Mouse (Mus musculus) layer of hippocampus, postnatal 36 days (tissue): Measurements from ENCODE around the gene Gm20605. TPM values are rescaled to one million over a fixed set of nuclear protein-coding genes. Genes with fewer than 3 reads are reported as not detected.

ENCODE experiments used
- DNase-seq, 2 experiments: peaks; one replicate each; pipeline ENCODE4 v3.0.0; 2022
- total RNA-seq, 2 experiments: library from RNA; stranded (reverse); gene quantifications; 2 replicates each; pipeline ENCODE4 v1.2.3; 2021

The Gm20605 gene
- 10 to 100 TPM; 18.6 to 23.9 TPM for total RNA-seq

DNA sequence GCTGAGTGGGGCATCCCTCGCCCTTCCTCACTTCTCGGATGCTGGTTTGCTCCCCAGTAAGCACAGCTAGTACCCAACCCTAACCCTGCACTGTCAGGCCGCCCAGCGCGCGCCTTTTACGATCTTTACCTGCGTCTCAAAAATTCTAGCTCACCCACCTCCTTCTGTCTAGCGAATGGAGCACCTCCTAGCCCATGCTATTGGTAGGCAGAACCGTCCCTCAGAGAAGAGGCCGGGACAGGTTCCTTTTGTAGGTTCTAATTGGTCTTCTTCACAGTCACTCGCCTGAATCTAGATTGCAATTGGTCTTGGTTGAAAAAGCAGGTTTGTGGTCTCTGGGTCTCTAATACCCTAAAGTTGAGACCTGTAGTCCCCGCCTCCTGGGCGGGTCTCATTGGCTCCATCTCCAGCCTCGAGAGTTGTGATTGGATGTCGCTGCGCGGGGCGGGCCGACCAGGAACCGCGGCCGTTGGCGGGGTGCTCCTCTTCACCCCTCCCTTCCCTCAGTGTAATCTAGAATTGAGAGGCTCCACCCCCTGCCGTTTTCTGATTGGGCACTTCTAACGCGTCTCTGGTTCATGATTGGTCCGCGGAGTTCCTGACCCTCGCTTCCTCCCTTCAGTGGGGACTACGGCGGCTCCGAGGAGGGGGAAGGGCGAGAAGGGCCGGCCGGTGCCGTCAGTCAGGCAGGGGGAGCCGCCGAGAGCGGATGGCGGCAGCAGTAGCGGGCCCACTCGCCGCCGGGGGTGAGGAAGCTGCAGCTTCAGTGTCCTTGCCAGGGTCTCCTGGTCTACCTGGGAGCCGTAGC lies at the start of gene Gm20605, which contains the start of the genes Fbxo24 and Lrch4:
Gene Gm20605 (plus strand): TSS at position 678 of the 808 bp plus-strand sequence.
Gene Fbxo24 (minus strand): TSS at position 505 of the 808 bp plus-strand sequence.
Gene Lrch4 (plus strand): TSS at position 624 of the 808 bp plus-strand sequence.
- peak; percentile 98 for DNase-seq

DNA sequence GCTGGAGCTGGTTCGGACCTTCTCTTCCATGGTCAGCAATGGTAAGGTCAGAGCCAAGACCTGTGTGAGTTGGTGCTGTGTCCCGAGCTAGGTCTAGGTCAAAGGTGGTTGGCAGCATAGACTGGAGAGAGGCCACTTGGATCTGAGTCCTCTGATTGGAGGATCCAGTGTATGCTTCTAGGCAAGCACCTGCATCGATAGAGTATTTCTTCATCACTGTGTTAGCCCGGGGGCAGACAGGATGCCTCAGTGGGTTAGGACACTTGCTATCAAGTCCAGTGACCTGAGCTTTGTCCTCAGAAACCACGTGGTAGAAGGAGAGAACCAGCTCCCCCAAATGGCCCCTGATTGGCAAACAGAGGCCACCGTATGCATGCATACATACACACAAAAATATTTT lies 48.7 kb upstream of the Gm20605 start:
- DNase-seq: no peak

DNA sequence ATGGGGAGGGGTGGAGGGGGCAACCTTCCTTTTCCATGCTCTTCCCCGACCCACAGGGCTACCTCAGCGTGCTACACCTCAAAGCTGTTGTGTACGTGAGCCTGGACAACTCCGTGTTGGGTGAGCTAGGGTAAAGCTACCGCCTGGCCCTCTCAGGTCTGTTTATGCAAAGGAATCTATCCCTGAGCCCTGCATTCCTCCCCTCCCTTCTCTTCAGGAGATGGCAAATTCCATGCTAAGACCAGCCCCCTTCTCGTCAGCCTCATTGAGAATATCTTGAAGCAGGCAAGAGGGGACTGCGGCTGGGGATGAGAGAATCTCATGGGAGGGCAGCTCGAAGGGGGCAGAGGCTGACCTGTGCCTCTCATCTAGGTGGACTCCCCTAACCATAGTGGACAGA lies 46.3 kb upstream of the Gm20605 start:
- no peak for DNase-seq

DNA sequence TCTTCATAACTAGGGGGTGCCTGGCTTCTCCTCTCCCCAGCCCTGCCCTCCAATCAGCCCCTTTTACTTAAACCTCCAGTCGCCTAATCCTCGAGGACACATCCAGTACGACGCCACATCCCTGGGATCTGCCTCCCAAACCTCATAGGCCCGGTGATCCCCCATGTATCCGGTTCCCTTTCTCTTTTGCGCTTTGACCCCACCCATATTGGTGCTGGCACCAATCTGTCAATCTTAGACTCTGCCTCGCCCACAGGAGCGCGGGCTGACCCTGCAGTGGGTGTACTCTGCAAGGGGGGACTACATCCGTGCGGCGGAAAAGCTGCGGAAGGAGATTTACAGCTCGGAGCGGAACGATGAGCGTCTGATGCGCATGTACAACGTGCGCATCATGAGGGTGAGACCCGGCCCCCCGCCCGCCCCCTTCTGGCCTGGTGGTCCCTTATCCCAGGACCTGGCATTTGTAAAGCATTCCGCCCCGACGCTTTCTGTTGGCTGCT lies 45.3 kb upstream of the Gm20605 start:
- DNase-seq: peak; percentile 55 to 58

DNA sequence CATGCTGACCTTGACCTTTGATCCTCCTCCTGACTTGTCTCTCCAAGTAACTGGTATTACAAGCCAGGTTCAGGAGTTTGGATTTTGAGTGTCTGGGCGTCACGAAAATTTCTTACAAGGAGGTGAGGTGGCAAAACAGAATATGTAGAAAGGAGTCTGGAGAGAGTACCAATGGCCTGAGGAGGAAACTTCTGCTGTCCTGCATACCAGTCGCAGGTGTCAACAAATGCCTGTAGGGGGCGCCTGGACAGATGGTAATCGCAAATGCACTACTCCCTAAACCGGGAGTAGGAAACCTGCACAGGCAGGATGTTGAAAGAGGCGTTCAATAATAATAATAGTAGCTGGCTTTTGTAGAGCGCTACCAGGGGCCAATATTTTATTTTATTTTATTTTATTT lies 44.0 kb upstream of the Gm20605 start:
- peak; percentile 54 to 55 for DNase-seq

DNA sequence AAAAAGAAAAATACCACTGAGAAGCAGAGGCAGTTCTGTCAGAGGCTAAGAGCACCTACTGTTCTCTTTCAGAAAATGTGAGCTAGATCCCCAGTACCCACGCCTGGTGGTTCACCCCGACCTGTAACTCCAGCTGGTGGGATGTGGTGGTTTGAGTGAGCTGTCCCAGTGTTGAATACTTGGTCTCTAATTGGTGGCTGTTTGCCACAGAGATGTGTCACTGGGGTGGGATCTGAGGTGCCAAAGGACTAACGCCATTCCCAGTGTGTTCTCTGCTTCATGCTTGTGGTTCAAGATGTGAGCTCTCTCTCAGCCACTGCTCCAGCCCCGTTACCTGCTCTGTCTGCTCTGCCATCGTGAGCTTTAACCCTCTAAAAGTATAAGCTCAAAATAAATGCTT lies 38.5 kb upstream of the Gm20605 start:
- DNase-seq: no peak

DNA sequence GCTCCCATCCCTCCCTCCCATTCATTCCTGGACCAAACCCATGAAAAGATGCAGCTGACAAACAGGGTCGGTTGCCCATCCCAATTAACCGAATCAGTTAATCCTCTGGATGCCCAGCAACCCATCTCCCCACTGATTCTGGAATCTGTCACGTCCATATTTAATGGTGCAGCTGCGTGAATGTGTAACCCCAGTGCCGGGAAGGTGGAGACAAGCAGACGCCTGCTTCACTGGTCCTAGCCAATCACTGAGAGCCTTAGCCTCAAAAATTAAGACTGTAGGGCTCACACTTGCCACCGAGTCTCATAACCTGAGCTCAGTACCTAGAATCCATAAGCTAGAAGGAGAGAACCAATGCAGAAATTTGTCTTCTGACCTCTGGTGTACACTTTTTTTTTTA lies 33.1 kb upstream of the Gm20605 start:
- DNase-seq: no peak

DNA sequence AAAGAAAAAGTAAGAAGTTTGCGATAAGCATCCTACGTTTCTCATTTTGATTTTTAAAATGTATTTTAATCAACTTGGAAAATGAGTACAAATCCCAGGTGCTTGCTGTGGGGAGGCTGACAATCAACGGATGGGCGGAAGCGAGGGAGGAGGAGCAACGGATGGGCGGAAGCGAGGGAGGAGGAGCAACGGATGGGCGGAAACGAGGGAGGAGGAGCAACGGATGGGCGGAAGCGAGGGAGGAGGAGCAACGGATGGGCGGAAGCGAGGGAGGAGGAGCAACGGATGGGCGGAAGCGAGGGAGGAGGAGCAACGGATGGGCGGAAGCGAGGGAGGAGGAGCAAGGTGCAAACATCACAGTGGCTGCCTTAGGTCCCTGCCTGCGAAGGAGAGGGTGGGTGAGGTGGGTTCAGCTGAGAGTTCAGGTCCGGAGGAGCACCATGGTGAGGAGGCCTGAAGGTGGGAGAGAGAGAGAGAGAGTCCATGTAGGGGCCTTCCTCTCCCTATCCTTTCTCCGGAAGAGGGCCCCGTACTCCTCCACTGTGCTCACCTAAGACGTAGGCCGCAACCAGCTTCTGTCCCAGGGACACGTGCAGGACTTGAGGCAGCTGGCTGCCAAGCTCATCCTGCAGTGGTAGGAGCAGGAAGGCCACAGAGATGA lies 32.2 kb upstream of the Gm20605 start:
- DNase-seq: no peak

DNA sequence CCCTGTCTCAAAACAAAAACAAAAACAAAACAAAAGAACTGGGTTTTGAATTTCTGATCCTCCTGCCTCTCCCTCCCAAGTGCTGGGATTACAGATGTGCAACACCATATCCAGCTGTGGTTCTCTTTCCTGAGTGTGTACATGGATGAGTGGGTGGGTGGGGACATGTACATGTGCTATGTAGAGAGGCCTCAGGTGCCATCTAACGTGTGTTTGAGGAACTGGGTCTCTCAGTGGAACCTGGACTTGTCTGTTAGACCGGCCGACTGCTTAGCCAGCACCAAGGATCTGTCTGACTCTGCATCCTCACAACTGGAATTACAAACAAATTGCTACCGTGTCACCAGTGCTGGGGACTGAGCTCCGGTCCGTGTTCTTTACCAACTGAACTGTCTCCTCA lies 31.4 kb upstream of the Gm20605 start:
- no peak for DNase-seq

DNA sequence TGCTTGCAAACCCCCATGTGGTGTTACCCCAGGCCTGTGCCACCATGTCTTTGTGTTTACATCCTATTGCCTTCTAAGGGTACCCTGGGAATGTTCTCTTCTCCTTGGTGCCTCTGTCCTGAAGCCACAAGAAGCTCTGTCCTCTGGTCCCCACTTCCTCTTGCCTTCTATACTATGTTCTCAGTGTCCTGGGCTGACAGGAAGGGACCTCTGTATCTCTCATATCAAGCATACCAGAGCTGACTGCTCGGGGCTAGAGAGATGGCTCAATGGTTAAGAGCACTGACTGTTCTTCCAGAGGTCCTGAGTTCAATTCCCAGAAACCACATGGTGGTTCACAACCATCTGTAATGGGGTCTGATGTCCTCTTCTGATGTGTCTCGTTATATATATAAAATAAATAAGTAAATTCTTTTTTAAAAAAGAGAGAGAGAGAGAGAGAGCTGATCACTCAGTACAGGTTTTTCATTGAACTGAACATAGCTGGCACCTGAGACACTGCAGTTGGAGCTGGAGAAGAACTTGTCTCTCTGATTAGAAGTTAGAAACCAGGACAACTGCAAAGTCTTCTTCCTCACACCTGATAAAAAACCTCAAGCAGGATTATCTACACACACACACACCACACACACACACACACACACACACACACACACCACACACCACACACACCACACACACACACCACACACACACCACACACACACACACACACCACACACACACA lies 30.7 kb upstream of the Gm20605 start:
- no peak for DNase-seq

DNA sequence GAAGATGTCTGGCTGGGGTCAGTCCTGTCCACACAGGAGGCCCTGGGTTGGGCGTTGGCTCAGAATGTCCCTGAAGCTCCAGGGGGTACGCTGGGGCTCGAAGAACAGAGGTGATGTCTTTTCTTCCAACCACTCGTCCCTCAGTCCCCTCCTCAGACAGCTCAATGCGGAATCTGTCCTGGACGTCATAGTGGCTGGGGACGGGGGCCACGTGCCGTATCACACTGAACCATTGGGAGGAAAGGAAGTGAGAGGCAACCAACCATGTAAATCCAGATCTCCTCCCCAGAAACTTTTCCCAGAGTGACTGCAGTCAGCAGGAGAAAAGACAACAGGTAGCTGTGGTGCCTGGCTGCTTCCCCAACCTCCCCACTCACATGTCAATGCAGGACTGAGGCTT lies 29.4 kb upstream of the Gm20605 start:
- DNase-seq: no peak

DNA sequence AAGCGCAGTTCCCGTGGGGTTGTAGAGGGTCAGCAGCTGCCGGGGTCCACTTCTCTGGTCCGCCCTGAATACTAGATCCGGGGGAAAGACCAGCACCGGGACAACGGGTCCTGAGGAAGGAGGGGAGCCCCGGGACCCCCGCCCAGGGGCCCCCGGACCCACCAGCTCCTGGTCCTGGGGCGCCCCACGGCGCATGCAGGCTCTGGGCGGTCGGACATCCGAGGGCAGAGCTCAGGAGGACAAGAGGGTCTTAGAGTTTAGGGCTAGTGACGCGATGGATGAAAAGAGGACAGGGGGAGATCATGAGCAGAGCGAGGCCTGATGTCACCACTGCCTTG lies 28.7 kb upstream of the Gm20605 start:
- DNase-seq: no peak

DNA sequence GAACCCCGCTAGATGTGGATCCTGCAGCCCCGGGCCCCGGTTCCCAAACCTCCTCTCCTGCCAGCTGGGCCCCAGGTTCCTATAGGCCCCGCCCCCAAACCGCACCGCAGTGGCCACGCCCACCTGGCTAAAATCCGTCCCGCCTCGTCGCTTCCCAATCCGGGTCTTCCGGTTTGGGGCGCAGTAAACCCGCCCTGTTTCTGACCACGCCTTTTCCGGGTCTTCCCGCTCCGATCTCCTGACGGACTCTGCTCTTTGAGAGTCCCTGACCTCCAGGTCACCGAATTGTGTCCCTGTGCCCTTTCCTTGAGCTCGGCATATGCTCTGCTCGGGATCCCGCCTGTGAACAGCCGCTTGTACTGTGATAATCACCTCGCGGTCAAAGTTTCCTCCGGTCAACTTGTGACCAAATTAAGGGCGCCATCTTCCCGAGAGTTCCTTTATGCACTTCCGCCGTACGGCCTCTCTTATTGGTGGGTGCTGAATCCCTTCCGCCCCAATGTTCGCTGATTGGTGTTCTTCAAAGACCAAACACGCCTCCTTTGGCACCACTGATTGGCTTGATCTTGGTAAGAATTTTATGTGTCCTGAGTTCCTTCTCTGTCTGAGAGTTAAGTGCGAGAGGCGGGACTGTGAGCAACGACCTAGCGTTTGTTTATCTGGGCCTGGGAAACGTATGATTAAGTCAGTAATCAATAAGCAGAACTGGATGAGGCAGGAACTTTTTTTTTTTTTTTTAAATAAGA lies 28.2 kb upstream of the Gm20605 start, which contains the start of gene Mospd3:
Gene Mospd3 (minus strand): TSS at position 440 of the 746 bp plus-strand sequence.
- peak; percentile 95 for DNase-seq

DNA sequence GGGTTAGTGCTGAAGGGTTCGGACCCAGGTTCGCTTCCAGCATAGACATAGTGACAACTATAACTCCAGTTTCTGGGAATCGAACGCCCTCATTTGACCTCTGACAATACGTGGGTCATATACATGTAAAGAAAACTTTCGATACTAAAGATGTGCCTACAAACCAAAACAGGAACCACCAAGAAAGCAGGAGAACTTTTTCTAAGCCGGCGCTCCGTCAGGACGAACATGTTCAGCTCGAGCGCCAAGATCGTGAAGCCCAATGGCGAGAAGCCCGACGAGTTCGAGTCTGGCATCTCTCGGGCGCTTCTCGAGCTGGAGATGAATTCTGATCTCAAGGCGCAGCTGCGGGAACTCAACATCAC lies 27.6 kb upstream of the Gm20605 start:
- DNase-seq: no peak

DNA sequence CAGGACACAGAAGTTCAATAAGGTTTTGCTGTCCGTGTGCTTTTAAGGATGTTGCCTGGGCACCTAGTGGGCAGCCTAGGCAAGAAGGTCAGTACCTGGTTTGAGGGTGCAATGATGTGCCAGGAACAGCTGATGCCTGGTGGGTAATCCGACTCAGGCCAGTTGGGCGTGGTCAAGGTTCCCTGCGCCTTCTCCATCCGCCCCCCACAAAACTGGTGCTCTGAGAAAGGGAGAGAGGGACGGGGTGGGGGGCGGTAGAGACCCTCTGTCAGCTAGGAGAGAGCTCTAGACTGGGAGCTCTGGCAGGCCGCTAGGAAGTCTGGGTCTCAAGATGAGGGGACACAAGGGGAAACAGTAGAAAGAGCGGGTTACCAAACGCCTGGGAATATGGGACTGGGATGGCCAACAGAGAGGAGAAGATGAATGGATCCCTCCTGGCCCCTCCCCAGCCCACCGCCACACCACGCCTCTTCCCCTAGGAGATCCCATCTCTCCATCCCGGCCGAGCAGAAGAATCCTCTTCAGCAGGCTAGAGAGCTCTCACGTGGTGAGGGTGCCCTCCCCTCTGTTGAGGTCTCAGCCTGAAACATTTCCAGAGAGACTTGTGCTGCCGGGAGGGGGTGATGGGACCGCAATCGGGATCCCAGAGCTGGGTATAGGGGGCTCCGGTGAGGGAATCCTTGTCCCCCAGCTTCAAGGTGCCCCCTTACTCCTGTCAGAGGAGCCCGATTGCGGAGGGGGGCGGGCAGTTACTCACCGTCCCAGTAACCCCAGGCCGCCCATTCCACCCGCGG lies 20.9 kb upstream of the Gm20605 start:
- DNase-seq: no peak

DNA sequence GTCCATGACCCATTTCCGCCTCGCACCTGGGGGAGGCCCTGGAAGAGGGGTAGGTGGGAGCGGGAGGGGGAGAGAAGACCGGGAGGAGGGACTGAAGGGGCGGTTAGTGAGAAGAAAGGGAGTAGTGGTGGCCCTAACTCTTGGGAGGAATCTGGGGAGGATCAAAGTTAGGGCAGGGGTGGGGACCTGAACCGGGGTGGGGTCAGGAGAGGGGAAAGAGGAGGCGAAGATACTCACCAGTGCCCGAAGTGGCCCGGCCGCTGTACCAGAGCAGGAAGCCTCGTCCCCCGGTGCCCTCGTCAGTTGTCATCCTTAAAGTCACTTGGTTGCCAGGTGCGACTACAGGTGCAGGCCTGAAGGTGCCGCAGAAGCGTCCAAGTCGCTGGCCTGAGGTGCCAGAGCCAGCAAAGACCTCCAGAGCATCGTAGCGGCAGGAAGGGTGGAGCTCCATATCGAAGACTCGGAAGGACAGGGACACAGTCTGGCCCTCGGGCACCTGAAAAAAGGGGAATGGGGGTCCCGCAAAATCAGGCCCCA lies 20.3 kb upstream of the Gm20605 start:
- no peak for DNase-seq

DNA sequence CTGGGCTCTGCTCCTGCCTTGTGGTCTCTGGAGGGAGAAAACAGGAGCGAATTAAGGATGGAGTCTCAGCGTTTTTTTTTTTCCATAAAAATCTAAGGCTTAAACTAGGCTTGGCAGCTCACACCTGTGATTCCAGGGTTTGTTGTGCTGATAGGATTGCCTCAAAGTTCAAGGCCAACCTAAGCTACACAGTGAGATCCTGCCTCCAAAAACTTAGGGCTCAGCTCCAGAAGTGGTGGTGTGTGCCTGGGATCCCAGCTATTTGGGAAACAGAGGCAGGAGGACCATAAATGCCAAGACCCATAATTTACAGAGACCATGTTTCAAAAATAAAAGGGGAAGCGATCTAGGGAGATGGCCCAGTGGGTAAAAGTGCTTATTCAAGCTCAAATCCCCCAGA lies 19.7 kb upstream of the Gm20605 start:
- DNase-seq: no peak

DNA sequence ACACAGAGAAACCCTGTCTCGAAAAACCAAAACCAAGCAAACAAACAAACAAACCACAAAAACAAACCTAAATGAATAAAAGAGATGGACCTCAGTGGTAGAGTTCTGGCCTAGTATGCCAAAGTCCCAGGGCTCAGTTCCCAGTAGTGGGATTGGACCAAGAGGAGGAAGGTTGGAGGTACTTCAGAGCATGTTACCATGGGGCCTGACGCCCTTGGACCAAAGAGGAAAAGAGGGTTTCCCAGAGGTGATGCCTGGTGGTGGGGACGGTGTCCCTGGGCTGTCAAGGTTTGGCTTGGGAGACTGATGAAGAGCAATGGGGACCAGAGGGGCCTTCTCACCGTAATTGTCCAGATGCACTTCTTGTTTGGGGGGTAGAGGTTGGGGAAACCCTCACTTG lies 18.9 kb upstream of the Gm20605 start:
- DNase-seq: no peak

DNA sequence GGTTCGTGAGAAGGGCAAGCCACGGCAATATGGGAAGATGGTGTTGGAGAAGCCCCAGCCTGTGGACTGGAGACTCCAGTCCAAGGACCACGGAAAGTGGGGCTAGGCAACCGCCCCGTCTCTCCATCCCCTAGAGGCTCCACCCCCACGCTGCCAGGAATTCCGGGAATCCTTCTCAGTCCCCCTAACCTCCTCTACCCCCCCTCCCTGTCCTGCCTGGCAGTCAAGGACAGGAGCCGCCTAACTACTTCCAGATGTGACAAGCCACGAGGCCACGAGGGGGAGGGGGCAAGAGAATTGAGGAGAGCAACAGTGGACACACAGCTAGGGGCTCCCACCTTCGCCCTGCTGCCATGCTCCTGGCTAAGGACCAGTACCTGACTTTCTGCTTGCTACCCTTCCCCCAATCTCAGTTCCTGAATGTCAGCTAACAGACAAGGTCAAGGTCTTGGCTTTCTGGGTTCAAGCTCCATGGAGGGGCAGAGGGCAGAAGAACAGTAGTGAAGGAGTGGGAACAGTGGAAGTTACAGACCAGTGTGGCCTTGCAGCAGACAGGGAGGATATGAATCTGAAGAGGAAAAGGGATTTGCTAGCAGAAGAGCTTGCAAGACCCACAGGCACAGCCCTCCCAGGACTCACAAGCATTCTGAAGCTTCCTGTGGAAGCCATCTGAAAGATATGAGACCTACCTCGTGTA lies 18.3 kb upstream of the Gm20605 start:
- DNase-seq: no peak

DNA sequence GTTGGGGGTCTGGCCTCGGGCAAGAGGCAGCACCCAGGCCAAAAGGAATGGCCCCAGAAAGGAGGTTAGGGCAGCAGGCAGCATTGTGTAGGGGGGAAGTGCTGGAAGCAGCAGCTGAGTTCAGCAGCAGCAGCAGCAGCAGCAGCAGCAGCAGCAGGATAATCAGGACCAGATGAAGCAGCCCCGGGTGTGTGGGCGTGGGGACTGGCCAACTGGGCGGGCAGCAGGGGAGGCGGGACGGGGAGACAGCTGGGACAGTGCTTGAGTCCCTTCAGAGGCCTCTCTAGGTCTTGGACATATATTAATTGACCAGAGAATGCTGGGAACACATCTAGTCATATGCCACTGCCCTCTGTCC lies 17.8 kb upstream of the Gm20605 start:
- no peak for DNase-seq

DNA sequence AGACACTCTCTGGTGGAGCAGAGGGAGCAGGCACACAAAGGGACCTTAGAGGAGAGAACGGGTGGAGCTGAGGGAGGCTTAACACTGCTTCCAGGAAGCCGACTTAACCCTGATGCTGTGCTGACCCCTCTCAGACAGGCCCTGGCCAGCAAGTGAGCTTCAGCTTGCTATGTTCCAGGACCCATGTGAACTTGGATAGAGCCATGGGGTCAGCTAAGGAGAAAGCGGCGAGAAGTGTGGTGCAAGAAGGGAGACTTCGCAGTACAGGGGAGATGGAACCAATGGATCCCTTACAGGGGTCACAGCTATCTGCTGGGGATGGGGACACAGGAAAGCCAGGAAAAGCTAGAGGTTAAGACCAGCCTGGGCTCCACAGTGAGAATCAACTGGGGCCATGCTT lies 15.9 kb upstream of the Gm20605 start:
- no peak for DNase-seq
